Mouse (Mus musculus) cerebellum, adult (tissue): ENCODE measurements at regions not wholly inside any gene's neighbourhood (a gene's known extent, or its start where the extent isn't known, plus 50 kb on each side); places are given as distances from the start of the nearest gene placed in this dataset.
"Not testable (repeated sequence)": the region's sequence is repeated elsewhere in the genome, so short reads cannot be mapped to it uniquely, and the experiment has no call there.

Experiments used
- ATAC-seq: cut with Nextera tagmentation; 2 replicates; pipeline ENCODE4 v1.9.2; 2017; ENCODE audit warnings: mild to moderate bottlenecking, moderate library complexity, mixed read lengths; ENCODE audit not compliant: insufficient number of reproducible peaks, low FRiP score, low TSS enrichment

- ATAC-seq: no peak
These were observed 132.4 kb upstream of the Tmc3 start for GRCm38 (mm10) chr7:83452309-83452708.

GRCm38 (mm10) chr7:83459520-83459919, 125.2 kb upstream of the Tmc3 start:
- no peak for ATAC-seq

- no peak for ATAC-seq
These were observed 117.7 kb upstream of the Tmc3 start for GRCm38 (mm10) chr7:83467006-83467405.

- not testable (repeated sequence) for ATAC-seq
These were observed 114.9 kb upstream of the Tmc3 start for GRCm38 (mm10) chr7:83469856-83470255.

- ATAC-seq: no peak
These were observed 113.6 kb upstream of the Tmc3 start for GRCm38 (mm10) chr7:83471111-83471510.

- no peak for ATAC-seq
These were observed 110.3 kb upstream of the Tmc3 start for GRCm38 (mm10) chr7:83474471-83474870.

GRCm38 (mm10) chr7:83474986-83475385, 109.7 kb upstream of the Tmc3 start:
- ATAC-seq: no peak

DNA sequence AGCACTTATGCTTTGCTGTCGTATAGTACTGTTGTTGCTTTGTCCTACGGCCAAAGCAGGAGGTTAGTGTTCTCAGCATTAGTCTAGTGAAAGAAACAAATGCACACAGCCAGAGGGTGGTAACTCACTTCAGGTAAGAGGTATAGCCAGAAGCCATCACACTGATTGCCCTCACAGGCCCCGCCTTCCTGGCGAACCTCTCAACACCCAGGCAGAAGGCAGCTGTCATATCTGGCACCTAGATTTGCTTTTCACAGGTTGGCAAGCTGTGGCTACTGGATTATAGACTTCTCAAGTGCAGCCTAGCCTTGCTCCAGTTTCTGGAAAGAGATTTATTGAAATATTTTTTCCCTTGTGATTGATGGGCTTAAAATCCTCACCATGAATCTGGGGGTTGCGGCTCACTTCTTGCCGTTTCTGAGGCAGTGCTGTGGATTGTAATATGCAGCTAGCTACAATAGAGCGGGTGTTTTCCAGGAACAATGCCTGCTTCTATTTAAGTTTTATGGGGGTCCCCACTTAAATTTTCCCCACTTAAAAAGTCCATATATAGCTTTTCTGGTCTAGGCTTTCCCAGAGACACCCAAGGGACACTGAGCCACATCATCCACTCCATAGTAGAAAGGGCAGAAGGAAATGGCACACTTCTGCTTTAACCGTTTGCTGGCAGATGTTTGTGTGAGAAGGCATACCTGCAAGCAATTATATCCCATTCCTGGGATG, 109.1 kb upstream of the Tmc3 start:
- peak; percentile 81 for ATAC-seq

GRCm38 (mm10) chr7:83476161-83476495, 108.6 kb upstream of the Tmc3 start:
- ATAC-seq: no peak

GRCm38 (mm10) chr7:83476861-83477260, 107.9 kb upstream of the Tmc3 start:
- no peak for ATAC-seq

DNA sequence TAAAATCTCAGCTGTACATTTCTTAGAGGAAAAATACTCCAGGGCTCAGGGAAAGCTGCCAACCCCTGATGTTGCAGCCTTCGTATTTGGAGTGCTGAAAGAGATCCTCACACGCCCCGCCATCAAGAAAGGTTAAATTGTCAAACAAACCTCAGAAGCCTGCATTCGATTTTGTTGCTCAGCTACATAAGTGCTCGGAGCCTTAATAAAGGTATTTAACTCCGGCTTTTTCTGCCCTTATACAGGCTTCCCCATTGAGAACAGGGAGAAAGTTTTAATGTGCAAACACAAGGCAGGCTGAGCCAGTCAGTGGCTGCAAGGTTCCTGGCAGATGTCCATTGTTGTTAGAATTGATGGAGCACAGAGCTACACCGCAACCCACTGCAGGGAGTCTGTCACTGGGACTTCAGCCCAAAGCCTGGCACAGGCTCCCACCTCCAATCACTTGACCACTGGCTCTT, 107.0 kb upstream of the Tmc3 start:
- peak; percentile 42; the same call in 1 of the 2 replicates for ATAC-seq

- no peak for ATAC-seq
These were observed 103.1 kb upstream of the Tmc3 start for GRCm38 (mm10) chr7:83481655-83482054.

DNA sequence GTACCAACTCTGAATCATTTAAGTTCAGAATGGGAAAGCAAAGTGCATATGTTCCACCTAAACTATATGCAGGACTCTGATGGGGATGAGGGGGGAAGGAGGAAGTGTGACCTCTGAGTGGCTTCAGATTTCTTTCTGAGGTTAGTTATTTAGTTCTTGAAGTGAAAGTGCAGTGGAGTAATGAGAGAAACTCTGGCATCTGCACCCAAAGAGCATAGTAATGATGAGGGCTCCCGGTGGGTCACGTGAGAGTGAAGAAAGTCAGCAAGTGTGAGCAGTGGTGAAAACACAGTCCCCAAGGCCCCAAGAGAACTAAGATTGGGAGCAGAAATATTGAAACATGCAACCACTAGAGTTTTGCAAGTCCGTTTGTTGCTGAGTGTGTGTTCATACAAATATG, 102.5 kb upstream of the Tmc3 start:
- no peak for ATAC-seq

DNA sequence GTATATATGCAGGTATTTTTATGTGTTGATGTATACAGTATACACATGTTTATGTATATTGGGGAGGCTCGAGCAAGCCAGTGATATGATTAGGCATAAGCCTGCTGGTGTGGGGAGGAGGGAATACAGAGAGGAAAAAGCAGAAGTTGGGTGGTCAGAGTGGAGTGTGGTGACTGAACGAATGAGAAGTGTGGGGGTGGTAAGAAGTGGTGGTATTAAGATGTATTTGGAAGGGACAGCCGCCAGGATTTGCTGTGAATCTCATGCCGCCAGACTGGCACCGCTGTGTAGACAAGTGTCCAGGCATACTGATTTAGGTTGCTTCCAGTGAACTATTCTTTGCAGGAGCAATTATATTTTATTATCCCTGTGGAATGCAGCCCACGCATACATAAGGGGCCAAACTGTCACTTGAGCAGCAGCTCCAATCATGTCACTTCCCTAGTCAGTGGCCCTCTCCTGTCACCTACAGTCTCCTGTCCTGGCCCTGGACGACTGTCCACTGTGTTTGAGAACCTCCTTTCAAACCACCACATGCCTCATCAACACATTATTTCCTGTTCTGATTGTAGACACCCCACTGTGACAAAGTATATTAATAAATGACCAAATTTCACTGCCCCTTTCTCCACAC, 101.9 kb upstream of the Tmc3 start:
- ATAC-seq: no peak

GRCm38 (mm10) chr7:83486156-83486750, 98.5 kb upstream of the Tmc3 start:
- ATAC-seq: peak; percentile 20; the same call in 1 of the 2 replicates

DNA sequence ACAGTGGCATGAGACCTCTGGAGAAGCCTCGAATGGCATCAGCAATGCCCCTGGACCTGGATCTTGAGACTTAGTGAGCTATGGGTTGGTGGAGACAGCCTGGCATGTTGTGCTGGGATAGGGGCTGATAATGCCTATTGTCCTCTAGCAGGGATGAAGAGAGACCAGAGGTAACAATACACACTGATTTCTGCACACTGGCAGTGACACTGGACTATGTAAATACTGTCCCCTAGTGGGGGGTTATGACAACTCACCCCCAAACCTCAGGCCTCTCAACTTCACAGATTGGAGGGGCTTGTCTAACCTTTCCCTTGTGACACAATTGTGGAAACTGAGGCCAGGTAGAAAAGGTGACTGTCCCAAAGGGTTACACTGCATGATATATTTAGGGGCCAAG, 94.9 kb upstream of the Tmc3 start:
- peak; percentile 52; the same call in 1 of the 2 replicates for ATAC-seq

- ATAC-seq: no peak
These were observed 79.6 kb upstream of the Tmc3 start for GRCm38 (mm10) chr7:83504996-83505645.

DNA sequence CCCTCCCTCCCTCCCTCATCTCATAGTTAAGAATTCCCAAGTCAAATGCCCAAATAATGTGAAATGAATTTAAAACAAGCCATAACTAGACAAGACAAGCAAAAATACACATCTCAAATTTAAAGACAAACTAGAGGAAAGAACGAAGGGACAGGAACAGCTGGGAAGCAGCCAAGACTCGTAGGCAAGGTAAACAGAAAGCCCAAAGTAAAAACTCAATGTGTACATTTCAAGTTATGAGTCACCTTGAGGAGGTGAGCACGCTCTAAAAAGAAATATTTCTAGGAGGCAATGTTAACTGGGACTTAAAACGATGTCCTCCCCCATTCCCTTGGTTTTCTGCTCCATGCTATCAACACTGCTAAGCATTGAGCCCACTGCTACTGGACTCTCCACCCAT, 68.4 kb upstream of the Tmc3 start:
- ATAC-seq: no peak

- no peak for ATAC-seq
These were observed 63.2 kb upstream of the Tmc3 start for GRCm38 (mm10) chr7:83521511-83521910.
